Mouse (Mus musculus): ENCODE results near the gene Gstt1. TPM values are rescaled to one million over a fixed set of nuclear protein-coding genes. Genes with fewer than 3 reads are reported as not detected.
A peak's percentile ranks its signal among the peaks of the same experiment; 100 is the strongest.

Gstt1 gene
- polyA plus RNA-seq, 1 experiment from 2014 or later: 20.6 TPM

GRCm38 (mm10) chr10:75822443-75822842 lies 24.1 kb upstream of the Gstt1 start, which contains the start of gene Gstt4:
Gene Gstt4 (minus strand): TSS chr10:75822543.
- Histone ChIP-seq H3K36me3 (ENCODE audit: control insufficient read depth, insufficient read depth, low read length) (no peaks in the 10 kb centered on the region), H3K4me2 (ENCODE audit: low read depth, low read length) (no peak within 1 kb of the TSS), H3K9ac (ENCODE audit: low read length) (no peak within 1 kb of the TSS), H3K4me1 (ENCODE audit: control insufficient read depth, insufficient read depth, low read length) (no peaks in the 10 kb centered on the region), H3K27ac (ENCODE audit: low read length) (no peak within 1 kb of the TSS), H3K4me3 (replicated peaks; ENCODE audit: low read length) (no peak within 1 kb of the TSS), H3K27me3 (ENCODE audit: control insufficient read depth, insufficient read depth, low read length) (no peaks in the 10 kb centered on the region), H3K9me3 (replicated peaks; ENCODE audit: control insufficient read depth, low read length) (no peaks in the 10 kb centered on the region)
- WGBS: 90% methylated on average over 2 of the region's 2 CpGs
- ATAC-seq (ENCODE audit: insufficient read depth, low FRiP score): no peak

DNA sequence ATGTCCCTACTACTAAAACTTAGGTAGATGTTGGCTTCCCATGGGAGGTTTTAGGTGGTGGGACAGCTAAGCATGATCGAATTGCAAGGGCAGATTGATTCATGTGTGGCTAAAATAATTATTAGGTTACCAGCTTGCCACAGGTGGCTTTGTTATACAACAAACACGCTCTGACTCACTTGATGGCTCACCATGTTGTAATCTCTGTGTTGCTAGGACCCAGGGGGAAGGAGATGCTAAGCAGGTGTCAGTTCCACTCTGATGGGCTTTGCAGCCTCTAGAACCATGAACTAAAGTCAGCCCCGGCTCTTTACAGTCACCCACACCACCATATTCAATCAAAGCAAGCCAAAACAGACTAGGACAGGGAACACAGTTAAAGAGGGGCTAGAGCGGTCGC lies 21.5 kb upstream of the Gstt1 start:
- H3K9me3 ChIP-seq (replicated peaks; ENCODE audit: control insufficient read depth, low read length): no peaks in the 10 kb centered on the region
- H3K9ac ChIP-seq (ENCODE audit: low read length): no peak overlapping the region
- no peaks in the 10 kb centered on the region for H3K36me3 ChIP-seq (ENCODE audit: control insufficient read depth, insufficient read depth, low read length)
- no peak for ATAC-seq (ENCODE audit: insufficient read depth, low FRiP score)
- WGBS: 82% methylated on average over 5 of the region's 5 CpGs
- no peaks in the 10 kb centered on the region for H3K4me1 ChIP-seq (ENCODE audit: control insufficient read depth, insufficient read depth, low read length)
- H3K27me3 ChIP-seq (ENCODE audit: control insufficient read depth, insufficient read depth, low read length): no peaks in the 10 kb centered on the region
- no peak overlapping the region for H3K27ac ChIP-seq (ENCODE audit: low read length)
- H3K4me3 ChIP-seq (replicated peaks; ENCODE audit: low read length): no peak overlapping the region
- H3K4me2 ChIP-seq (ENCODE audit: low read depth, low read length): no peak overlapping the region

DNA sequence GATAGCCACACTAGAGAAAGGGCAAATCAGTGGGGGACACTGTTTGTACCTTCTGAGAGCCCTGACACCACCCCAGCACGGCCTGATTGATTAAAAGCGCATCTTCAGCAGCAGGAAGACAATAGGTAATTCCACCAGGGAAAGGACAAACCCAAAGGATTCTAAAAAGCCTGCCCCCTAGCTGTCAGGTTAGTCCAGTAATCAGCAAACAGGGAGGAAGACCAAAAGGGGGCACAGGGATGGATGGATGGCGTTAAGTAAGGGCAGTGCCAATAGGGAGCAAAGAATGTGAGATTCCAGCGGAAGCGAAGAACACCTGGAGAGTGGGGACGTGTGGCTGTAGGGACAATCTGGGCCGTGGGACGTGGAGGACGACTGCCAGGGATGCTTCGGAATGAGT lies 20.3 kb upstream of the Gstt1 start:
- Histone ChIP-seq H3K27ac (ENCODE audit: low read length) (no peak overlapping the region), H3K9ac (ENCODE audit: low read length) (no peak overlapping the region), H3K4me3 (replicated peaks; ENCODE audit: low read length) (no peak overlapping the region), H3K9me3 (replicated peaks; ENCODE audit: control insufficient read depth, low read length) (no peaks in the 10 kb centered on the region), H3K27me3 (ENCODE audit: control insufficient read depth, insufficient read depth, low read length) (no peaks in the 10 kb centered on the region), H3K4me1 (ENCODE audit: control insufficient read depth, insufficient read depth, low read length) (no peaks in the 10 kb centered on the region), H3K4me2 (ENCODE audit: low read depth, low read length) (no peak overlapping the region), H3K36me3 (ENCODE audit: control insufficient read depth, insufficient read depth, low read length) (no peaks in the 10 kb centered on the region)
- ATAC-seq (ENCODE audit: insufficient read depth, low FRiP score): no peak
- 52% methylated on average over 10 of the region's 10 CpGs for WGBS

GRCm38 (mm10) chr10:75804217-75804616 lies 5.8 kb upstream of the Gstt1 start:
- Histone ChIP-seq H3K4me2 (ENCODE audit: low read depth, low read length) (no peak overlapping the region), H3K4me1 (ENCODE audit: control insufficient read depth, insufficient read depth, low read length) (no peaks in the 10 kb centered on the region), H3K9me3 (replicated peaks; ENCODE audit: control insufficient read depth, low read length) (no peaks in the 10 kb centered on the region), H3K9ac (ENCODE audit: low read length) (no peak overlapping the region), H3K27me3 (ENCODE audit: control insufficient read depth, insufficient read depth, low read length) (no peaks in the 10 kb centered on the region), H3K4me3 (replicated peaks; ENCODE audit: low read length) (no peak overlapping the region), H3K27ac (ENCODE audit: low read length) (no peak overlapping the region), H3K36me3 (ENCODE audit: control insufficient read depth, insufficient read depth, low read length) (no peaks in the 10 kb centered on the region)
- ATAC-seq (ENCODE audit: insufficient read depth, low FRiP score): no peak
- 65% methylated on average over 2 of the region's 2 CpGs for WGBS

DNA sequence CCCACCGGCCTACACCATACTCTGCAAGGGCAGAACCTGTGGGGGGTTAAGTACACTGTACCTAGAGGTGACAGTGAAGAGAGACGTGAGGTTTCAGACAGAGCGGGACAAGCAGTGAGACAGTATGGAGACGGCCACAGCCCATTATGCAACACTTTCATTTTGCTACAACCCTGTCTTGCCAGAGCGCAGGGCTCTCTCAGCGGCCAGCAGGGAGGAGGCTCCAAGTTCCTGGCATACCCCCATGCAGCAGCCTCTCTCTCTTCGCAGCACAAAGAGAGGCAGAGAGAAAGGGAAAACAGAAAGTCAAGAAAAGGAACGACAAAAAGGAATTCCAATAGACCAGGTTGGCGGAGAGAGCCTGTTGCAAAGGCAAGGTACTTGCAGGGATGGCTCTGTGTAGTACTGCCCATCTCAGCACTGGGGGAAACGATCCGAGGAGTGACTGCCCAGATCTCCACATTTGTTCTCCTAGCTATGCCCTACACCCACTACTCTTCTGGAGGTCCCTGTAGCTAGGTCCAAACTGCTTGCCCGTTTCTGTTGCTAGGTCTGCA lies 687 bp downstream of the Gstt1 start:
- Histone ChIP-seq H3K9me3 (replicated peaks; ENCODE audit: control insufficient read depth, low read length) (no peaks in the 10 kb centered on the region), H3K4me3 (replicated peaks; ENCODE audit: low read length) (peak overlapping the region; percentile 59), H3K27me3 (ENCODE audit: control insufficient read depth, insufficient read depth, low read length) (0 out of 2 replicates have a peak, but pooled peaks cover 5% of the 10 kb centered on the region), H3K27ac (ENCODE audit: low read length) (no peak overlapping the region), H3K4me1 (ENCODE audit: control insufficient read depth, insufficient read depth, low read length) (peaks cover 21% of the 10 kb centered on the region), H3K4me2 (ENCODE audit: low read depth, low read length) (peak overlapping the region; percentile 69), H3K9ac (ENCODE audit: low read length) (peak overlapping the region; percentile 72), H3K36me3 (ENCODE audit: control insufficient read depth, insufficient read depth, low read length) (no peaks in the 10 kb centered on the region)
- peak; percentile 68 for ATAC-seq (ENCODE audit: insufficient read depth, low FRiP score)
- 2% methylated on average over 12 of the region's 12 CpGs for WGBS

DNA sequence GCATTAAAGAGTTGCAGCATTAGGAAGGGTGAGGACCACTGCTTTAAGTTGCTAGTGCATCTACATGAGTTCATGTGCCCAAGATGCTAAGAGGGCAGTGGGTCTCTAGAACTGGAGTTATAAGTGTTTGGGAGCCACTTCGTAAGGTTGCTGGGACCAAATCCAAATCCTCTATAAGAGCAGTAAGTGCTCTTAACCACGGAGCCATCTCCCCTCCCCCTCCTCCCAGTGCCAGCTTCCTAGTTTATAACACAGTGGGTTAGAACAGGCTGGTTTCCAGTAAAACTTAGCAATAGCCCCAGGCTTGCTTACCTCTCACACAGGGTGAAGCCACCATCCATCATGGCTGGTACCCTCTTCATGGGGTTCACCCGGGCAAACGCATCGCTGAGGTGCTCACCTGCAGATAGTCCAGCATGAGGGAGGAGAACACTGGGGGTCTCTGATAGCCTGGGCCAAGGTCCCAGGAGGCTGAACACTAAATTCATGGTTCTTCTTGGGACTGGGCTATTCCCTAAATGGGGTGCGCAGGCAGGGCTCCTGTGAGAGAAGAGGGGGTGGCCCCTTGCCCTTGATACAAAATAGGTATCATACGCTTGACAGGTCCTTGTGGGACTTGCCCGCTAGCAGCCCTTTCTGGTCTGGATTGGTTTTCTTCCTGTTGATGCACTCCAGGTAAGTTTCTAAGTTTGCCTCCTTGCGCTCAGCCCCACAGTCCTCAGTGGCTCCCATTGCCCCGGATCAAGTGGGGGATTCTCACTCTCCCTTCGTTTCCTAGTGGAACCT lies 1.5 kb downstream of the Gstt1 start:
- Histone ChIP-seq H3K36me3 (ENCODE audit: control insufficient read depth, insufficient read depth, low read length) (no peaks in the 10 kb centered on the region), H3K27me3 (ENCODE audit: control insufficient read depth, insufficient read depth, low read length) (0 out of 2 replicates have a peak, but pooled peaks cover 5% of the 10 kb centered on the region), H3K27ac (ENCODE audit: low read length) (no peak overlapping the region), H3K9me3 (replicated peaks; ENCODE audit: control insufficient read depth, low read length) (no peaks in the 10 kb centered on the region), H3K9ac (ENCODE audit: low read length) (peak overlapping the region; percentile 72), H3K4me1 (ENCODE audit: control insufficient read depth, insufficient read depth, low read length) (peaks cover 21% of the 10 kb centered on the region), H3K4me3 (replicated peaks; ENCODE audit: low read length) (peak overlapping the region; percentile 59), H3K4me2 (ENCODE audit: low read depth, low read length) (peak overlapping the region; percentile 69)
- ATAC-seq (ENCODE audit: insufficient read depth, low FRiP score): no peak
- 44% methylated on average over 11 of the region's 11 CpGs for WGBS

DNA sequence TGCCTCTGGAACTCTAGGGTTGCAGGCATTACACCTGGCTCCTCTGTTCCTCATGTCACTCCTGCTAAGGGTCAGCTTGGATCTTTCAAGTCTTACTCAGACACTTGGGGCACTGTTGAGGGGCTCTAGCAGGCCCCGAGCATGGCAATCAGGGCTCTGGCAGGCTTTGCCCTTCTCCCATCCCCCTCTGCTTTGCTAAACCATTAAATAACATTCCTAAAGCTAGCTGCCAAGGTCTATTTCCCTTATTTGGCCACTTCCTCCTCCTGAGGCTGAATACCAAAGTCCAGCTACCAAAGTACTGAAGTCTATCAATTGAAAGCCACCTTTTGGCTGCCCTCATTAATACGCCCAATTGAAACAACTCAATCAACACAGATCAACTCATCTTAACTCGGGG lies 3.5 kb downstream of the Gstt1 start:
- H3K9ac ChIP-seq (ENCODE audit: low read length): no peak overlapping the region
- H3K4me2 ChIP-seq (ENCODE audit: low read depth, low read length): no peak overlapping the region
- 0 out of 2 replicates have a peak, but pooled peaks cover 5% of the 10 kb centered on the region for H3K27me3 ChIP-seq (ENCODE audit: control insufficient read depth, insufficient read depth, low read length)
- H3K36me3 ChIP-seq (ENCODE audit: control insufficient read depth, insufficient read depth, low read length): no peaks in the 10 kb centered on the region
- H3K4me3 ChIP-seq (replicated peaks; ENCODE audit: low read length): no peak overlapping the region
- 30% methylated on average over 3 of the region's 3 CpGs for WGBS
- no peaks in the 10 kb centered on the region for H3K9me3 ChIP-seq (replicated peaks; ENCODE audit: control insufficient read depth, low read length)
- peaks cover 21% of the 10 kb centered on the region for H3K4me1 ChIP-seq (ENCODE audit: control insufficient read depth, insufficient read depth, low read length)
- no peak overlapping the region for H3K27ac ChIP-seq (ENCODE audit: low read length)
- ATAC-seq (ENCODE audit: insufficient read depth, low FRiP score): no peak

GRCm38 (mm10) chr10:75790773-75791172 lies 7.6 kb downstream of the Gstt1 start:
- Histone ChIP-seq H3K9ac (ENCODE audit: low read length) (no peak overlapping the region), H3K4me1 (ENCODE audit: control insufficient read depth, insufficient read depth, low read length) (peaks cover 11% of the 10 kb centered on the region), H3K9me3 (replicated peaks; ENCODE audit: control insufficient read depth, low read length) (no peaks in the 10 kb centered on the region), H3K4me2 (ENCODE audit: low read depth, low read length) (no peak overlapping the region), H3K4me3 (replicated peaks; ENCODE audit: low read length) (no peak overlapping the region), H3K36me3 (ENCODE audit: control insufficient read depth, insufficient read depth, low read length) (no peaks in the 10 kb centered on the region), H3K27me3 (ENCODE audit: control insufficient read depth, insufficient read depth, low read length) (no peaks in the 10 kb centered on the region), H3K27ac (ENCODE audit: low read length) (no peak overlapping the region)
- no peak for ATAC-seq (ENCODE audit: insufficient read depth, low FRiP score)
- 11% methylated on average over 7 of the region's 7 CpGs for whole genome bisulfite sequencing

DNA sequence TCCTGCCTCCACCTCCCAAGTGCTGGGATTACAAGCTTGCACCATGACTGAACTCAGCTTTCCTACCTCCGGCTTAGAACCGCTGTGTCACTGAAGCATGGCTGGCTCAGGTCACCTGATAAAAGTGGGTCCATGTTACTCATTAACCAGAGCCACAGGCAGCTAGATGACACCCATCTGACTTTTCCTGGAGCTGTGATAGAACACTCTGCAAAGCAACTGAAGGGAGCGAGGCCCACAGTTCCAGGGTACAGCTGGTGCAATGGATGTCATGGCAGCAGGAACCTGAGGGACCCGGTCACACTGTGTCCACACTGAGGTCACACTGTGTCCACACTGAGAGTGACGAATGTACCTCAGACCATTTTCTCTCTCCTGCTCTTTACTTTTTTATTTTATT lies 8.5 kb downstream of the Gstt1 start:
- Histone ChIP-seq H3K4me3 (replicated peaks; ENCODE audit: low read length) (no peak overlapping the region), H3K36me3 (ENCODE audit: control insufficient read depth, insufficient read depth, low read length) (no peaks in the 10 kb centered on the region), H3K4me2 (ENCODE audit: low read depth, low read length) (no peak overlapping the region), H3K9me3 (replicated peaks; ENCODE audit: control insufficient read depth, low read length) (no peaks in the 10 kb centered on the region), H3K27me3 (ENCODE audit: control insufficient read depth, insufficient read depth, low read length) (no peaks in the 10 kb centered on the region), H3K27ac (ENCODE audit: low read length) (peak overlapping the region; percentile 14; the same call in 1 of the 2 replicates), H3K4me1 (ENCODE audit: control insufficient read depth, insufficient read depth, low read length) (peaks cover 7% of the 10 kb centered on the region), H3K9ac (ENCODE audit: low read length) (no peak overlapping the region)
- peak; percentile 85; the same call in 1 of the 2 replicates for ATAC-seq (ENCODE audit: insufficient read depth, low FRiP score)
- 68% methylated on average over 5 of the region's 5 CpGs for whole genome bisulfite sequencing
